Mouse (Mus musculus) cerebellum, adult 11 months (tissue): ENCODE measurements around the gene Crybb1.

Experiments
- DNase-seq: peaks from one replicate; pipeline ENCODE4 v3.0.0; 2022

Gene Crybb1

GRCm38 (mm10) chr5:112266011-112266777 lies 10.6 kb downstream of the Crybb1 start:
- no peak for DNase-seq

GRCm38 (mm10) chr5:112270764-112271541 lies 15.3 kb downstream of the Crybb1 start:
- no peak for DNase-seq

- no peak for DNase-seq
These were observed 17.3 kb downstream of the Crybb1 start for GRCm38 (mm10) chr5:112272934-112273333.

- no peak for DNase-seq
These were observed 18.3 kb downstream of the Crybb1 start for GRCm38 (mm10) chr5:112273746-112274463.

- no peak for DNase-seq
These were observed 19.6 kb downstream of the Crybb1 start for GRCm38 (mm10) chr5:112275021-112275804.

GRCm38 (mm10) chr5:112276267-112276873 lies 20.8 kb downstream of the Crybb1 start, which contains the start of gene Tpst2:
Gene Tpst2, plus strand, starts transcription at chr5:112276691.
- peak; percentile 100 for DNase-seq

GRCm38 (mm10) chr5:112276907-112277348 lies 21.3 kb downstream of the Crybb1 start:
- no peak for DNase-seq

GRCm38 (mm10) chr5:112277906-112278470 lies 22.4 kb downstream of the Crybb1 start:
- no peak for DNase-seq

GRCm38 (mm10) chr5:112279181-112280021 lies 23.8 kb downstream of the Crybb1 start:
- no peak for DNase-seq

GRCm38 (mm10) chr5:112280151-112280550 lies 24.5 kb downstream of the Crybb1 start:
- DNase-seq: no peak

- DNase-seq: no peak
These were observed 25.4 kb downstream of the Crybb1 start for GRCm38 (mm10) chr5:112280863-112281660.

- no peak for DNase-seq
These were observed 26.1 kb downstream of the Crybb1 start for GRCm38 (mm10) chr5:112281676-112282075.

GRCm38 (mm10) chr5:112282123-112282779 lies 26.6 kb downstream of the Crybb1 start:
- no peak for DNase-seq

- DNase-seq: no peak
These were observed 27.3 kb downstream of the Crybb1 start for GRCm38 (mm10) chr5:112282780-112283482.

GRCm38 (mm10) chr5:112283543-112284202 lies 28.1 kb downstream of the Crybb1 start:
- DNase-seq: no peak

GRCm38 (mm10) chr5:112284203-112284582 lies 28.6 kb downstream of the Crybb1 start:
- DNase-seq: no peak

GRCm38 (mm10) chr5:112285548-112286085 lies 30.0 kb downstream of the Crybb1 start:
- DNase-seq: no peak

GRCm38 (mm10) chr5:112286608-112286983 lies 31.0 kb downstream of the Crybb1 start:
- DNase-seq: no peak
